Mouse (Mus musculus) testis, adult 2 months (tissue): ENCODE measurements around the gene Ccdc85b.

ENCODE experiments used
- CTCF ChIP-seq: fragments of 200-500 bp; IDR thresholded peaks from 2 replicates; pipeline ENCODE4 v1.5.1; 2012; ENCODE audit warnings: low read depth, mild to moderate bottlenecking, inconsistent platforms, low read length, moderate library complexity; ENCODE audit not compliant: control insufficient read depth, insufficient read depth, insufficient replicate concordance
- POLR2A ChIP-seq: fragments of 200-500 bp; IDR thresholded peaks from 2 replicates; pipeline ENCODE4 v1.6.1; 2012; ENCODE audit warnings: low read depth, mild to moderate bottlenecking, inconsistent platforms, low read length, moderate library complexity; ENCODE audit not compliant: control insufficient read depth

DNA sequence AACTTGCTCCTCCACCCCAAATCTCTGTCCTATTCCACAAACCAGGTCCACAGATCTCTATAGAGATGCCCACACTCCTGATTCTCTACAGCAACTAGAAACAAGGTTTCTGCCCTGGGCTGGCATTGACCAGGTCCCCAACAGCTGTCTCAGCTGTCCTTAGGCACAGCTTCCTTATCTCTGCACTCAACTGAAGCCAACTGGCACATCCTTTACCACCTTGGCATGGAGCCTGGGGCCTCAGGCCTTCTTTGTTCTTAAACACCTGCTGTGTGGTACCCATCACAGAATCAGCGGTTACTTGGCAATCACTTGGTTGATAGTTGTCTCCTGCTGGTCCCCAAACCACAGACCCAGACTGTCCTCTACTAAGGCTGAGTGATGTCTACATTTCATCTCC, 27.3 kb downstream of the Ccdc85b start:
- no peak for TF ChIP-seq CTCF
- no peak for TF ChIP-seq POLR2A
